Mouse (Mus musculus): ENCODE results near the gene Lxn. TPM values are rescaled to one million over a fixed set of nuclear protein-coding genes. Genes with fewer than 3 reads are reported as not detected.

The Lxn gene
- 18.5 and 43.9 TPM in 2 replicates for polyA plus RNA-seq (2012; rRNA removed)

DNA sequence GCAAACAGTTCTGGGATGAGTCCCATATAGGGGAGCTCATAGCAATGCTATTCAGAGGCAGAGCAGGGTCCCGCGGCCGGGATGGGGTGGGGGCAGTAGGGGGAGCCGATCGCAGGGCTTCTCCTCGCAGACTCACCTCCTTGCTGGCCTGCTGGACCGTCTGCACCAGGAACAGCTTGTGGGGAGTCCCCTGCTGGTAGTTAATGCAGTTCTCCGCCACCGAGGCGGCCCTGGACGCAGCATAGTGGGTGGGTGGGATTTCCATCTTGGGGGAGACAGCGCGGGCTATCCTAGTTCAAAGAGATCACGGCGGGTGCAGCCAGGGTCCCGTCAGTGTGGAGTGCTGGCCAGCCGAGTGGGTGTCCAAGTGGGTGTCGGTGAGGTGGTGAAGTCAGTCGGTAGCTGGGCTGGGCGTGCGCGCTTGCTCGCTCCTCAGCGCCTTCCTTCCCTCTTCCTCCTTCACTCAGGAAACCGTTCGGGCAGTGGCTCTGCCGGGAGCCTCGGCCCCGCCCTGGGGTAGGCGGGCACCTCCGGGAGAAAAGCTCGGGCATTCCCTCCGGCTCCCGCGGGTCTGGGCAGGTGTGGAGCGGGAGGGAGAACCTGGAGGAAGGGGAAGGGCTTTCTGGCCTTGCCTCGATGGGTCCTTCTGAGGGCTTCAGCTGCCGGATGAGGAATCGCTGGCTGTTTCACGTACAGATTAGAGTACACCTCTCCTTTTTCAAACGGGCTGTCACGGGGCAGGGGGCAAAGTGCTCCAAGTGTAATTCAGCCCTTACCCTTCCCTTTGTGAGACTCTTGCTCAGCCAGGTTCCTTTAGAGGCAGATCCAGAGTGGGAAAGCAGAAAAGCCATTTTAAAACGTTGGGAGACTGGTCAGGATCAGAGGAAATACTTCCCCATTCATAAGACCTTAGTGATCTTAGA, at the start of gene Lxn:
TSS of gene Lxn (minus strand) at position 477 of the 923 bp plus-strand sequence.

GRCm38 (mm10) chr3:67429999-67430380, 33.7 kb downstream of the Lxn start, which contains the start of gene Gfm1:
Gfm1 (plus strand) TSS chr3:67430096.

Other genes starting within 250 kb of the Lxn start
- 15.1 and 16.3 TPM in 2 replicates for gene Mlf1, start 89.8 kb downstream of the Lxn start, polyA plus RNA-seq (2012; rRNA removed)
- gene Gm17402, start 88.8 kb downstream of the Lxn start, polyA plus RNA-seq (2012; rRNA removed): not detected in 2 replicates
- gene Gfm1, start 33.8 kb downstream of the Lxn start, polyA plus RNA-seq (2012; rRNA removed): 38.9 and 40.3 TPM in 2 replicates
- gene Rarres1, start 51.6 kb upstream of the Lxn start, polyA plus RNA-seq (2012; rRNA removed): 0.44 and 0.96 TPM in 2 replicates
- gene Mfsd1, start 118.8 kb upstream of the Lxn start, polyA plus RNA-seq (2012; rRNA removed): 37.6 and 40.5 TPM in 2 replicates